Mouse (Mus musculus) olfactory bulb, adult 2 months (tissue): ENCODE data around the gene Klhl18.

Experiments used
- CTCF ChIP-seq: fragments of 200-500 bp; IDR thresholded peaks from 2 replicates; pipeline ENCODE4 v1.5.1; 2012; ENCODE audit warnings: low read depth, mild to moderate bottlenecking, low read length, moderate library complexity; ENCODE audit not compliant: insufficient read depth
- POLR2A ChIP-seq: fragments of 200-500 bp; IDR thresholded peaks from 2 replicates; pipeline ENCODE4 v1.6.1; 2012; ENCODE audit warnings: mild to moderate bottlenecking, low read depth, low read length, moderate library complexity; ENCODE audit not compliant: insufficient read depth

DNA sequence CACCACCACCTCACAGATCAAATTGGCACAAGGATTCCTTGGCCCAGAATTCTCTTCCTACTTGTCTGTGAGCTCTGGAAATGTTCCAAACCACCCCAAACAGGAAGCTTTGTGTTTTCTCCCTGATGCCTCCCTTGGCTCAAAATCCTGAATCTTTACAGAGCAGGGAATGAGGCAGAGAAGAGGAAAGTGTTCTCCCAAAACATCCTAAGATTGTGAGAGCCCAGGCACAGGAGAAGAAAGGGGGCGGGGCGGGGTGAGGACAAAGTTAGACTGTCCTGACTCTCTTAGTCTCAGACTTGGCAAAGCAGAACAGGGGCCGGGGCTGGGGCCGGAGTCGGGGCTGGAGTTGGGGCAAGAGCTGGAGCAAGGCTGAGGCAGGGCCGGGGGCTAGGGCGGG lies 63.6 kb downstream of the Klhl18 start:
- TF ChIP-seq CTCF (no peak), POLR2A (no peak)
